Mouse (Mus musculus): ENCODE results near the gene Lnx1.

GRCm38 (mm10) chr5:74600010-74600409 lies 102.7 kb downstream of the Lnx1 start:
- TF ChIP-seq CTCF (IDR thresholded peaks at IDR 0.05) (no peak), EP300 (IDR thresholded peaks at IDR 0.05) (no peak)

Measured in lung, postnatal 0 days (tissue).